Mouse (Mus musculus): ENCODE measurements around the gene Ppp6r1. TPM values are rescaled to one million over a fixed set of nuclear protein-coding genes. Genes with fewer than 3 reads are reported as not detected.

Gene Ppp6r1
- polyA plus RNA-seq, 1 experiment from 2014 or later = 9.4 TPM

GRCm38 (mm10) chr7:4629586-4629985, 29.2 kb downstream of the Ppp6r1 start:
- Histone ChIP-seq H3K9me3 (no peaks in the 10 kb centered on the region), H3K4me1 (replicated peaks) (no peaks in the 10 kb centered on the region), H3K36me3 (peaks cover 67% of the 10 kb centered on the region), H3K27me3 (ENCODE audit: insufficient read depth, poor library complexity, severe bottlenecking) (no peaks in the 10 kb centered on the region), H3K27ac (no peak overlapping the region), H3K4me3 (peak overlapping the region; percentile 2; the same call in 1 of the 2 replicates)
- 83% methylated on average over 5 of the region's 5 CpGs for WGBS
- DNase-seq (ENCODE audit: low spot score) = no peak

- 92% methylated on average over 2 of the region's 2 CpGs for WGBS
- Histone ChIP-seq H3K27me3 (ENCODE audit: insufficient read depth, poor library complexity, severe bottlenecking) (no peaks in the 10 kb centered on the region), H3K9me3 (no peaks in the 10 kb centered on the region), H3K36me3 (peaks cover 31% of the 10 kb centered on the region), H3K4me1 (replicated peaks) (no peaks in the 10 kb centered on the region), H3K4me3 (no peak overlapping the region), H3K27ac (no peak overlapping the region)
- no peak for DNase-seq (ENCODE audit: low spot score)
These were observed 32.9 kb downstream of the Ppp6r1 start for GRCm38 (mm10) chr7:4625928-4626327.

GRCm38 (mm10) chr7:4624343-4624742, 34.5 kb downstream of the Ppp6r1 start:
- Histone ChIP-seq H3K27ac (no peak overlapping the region), H3K4me3 (no peak overlapping the region), H3K36me3 (peaks cover 15% of the 10 kb centered on the region), H3K9me3 (no peaks in the 10 kb centered on the region), H3K4me1 (replicated peaks) (no peaks in the 10 kb centered on the region), H3K27me3 (ENCODE audit: insufficient read depth, poor library complexity, severe bottlenecking) (no peaks in the 10 kb centered on the region)
- no peak for DNase-seq (ENCODE audit: low spot score)
- WGBS = 56% methylated on average over 1 of the region's 1 CpGs

GRCm38 (mm10) chr7:4623544-4624189, 35.2 kb downstream of the Ppp6r1 start:
- peaks cover 9% of the 10 kb centered on the region for H3K36me3 ChIP-seq
- H3K4me3 ChIP-seq = no peak overlapping the region
- peak; percentile 23 for DNase-seq (ENCODE audit: low spot score)
- H3K27ac ChIP-seq = no peak overlapping the region
- no peaks in the 10 kb centered on the region for H3K9me3 ChIP-seq
- no peaks in the 10 kb centered on the region for H3K27me3 ChIP-seq (ENCODE audit: insufficient read depth, poor library complexity, severe bottlenecking)
- WGBS = 34% methylated on average over 4 of the region's 4 CpGs
- H3K4me1 ChIP-seq (replicated peaks) = no peaks in the 10 kb centered on the region

GRCm38 (mm10) chr7:4619979-4620378, 38.8 kb downstream of the Ppp6r1 start:
- Histone ChIP-seq H3K27me3 (ENCODE audit: insufficient read depth, poor library complexity, severe bottlenecking) (no peaks in the 10 kb centered on the region), H3K36me3 (no peaks in the 10 kb centered on the region), H3K9me3 (no peaks in the 10 kb centered on the region), H3K4me1 (replicated peaks) (no peaks in the 10 kb centered on the region), H3K4me3 (no peak overlapping the region), H3K27ac (no peak overlapping the region)
- DNase-seq (ENCODE audit: low spot score) = peak; percentile 47
- 32% methylated on average over 1 of the region's 1 CpGs for WGBS

- Histone ChIP-seq H3K27me3 (ENCODE audit: insufficient read depth, poor library complexity, severe bottlenecking) (no peaks in the 10 kb centered on the region), H3K27ac (no peak overlapping the region), H3K9me3 (0 out of 2 replicates have a peak, but pooled peaks cover 2% of the 10 kb centered on the region), H3K36me3 (no peaks in the 10 kb centered on the region), H3K4me1 (replicated peaks) (no peaks in the 10 kb centered on the region), H3K4me3 (no peak overlapping the region)
- peak; percentile 10 for DNase-seq (ENCODE audit: low spot score)
- WGBS = 79% methylated on average over 14 of the region's 14 CpGs
These were observed 44.9 kb downstream of the Ppp6r1 start for GRCm38 (mm10) chr7:4613740-4614403.

GRCm38 (mm10) chr7:4612956-4613355, 45.9 kb downstream of the Ppp6r1 start:
- Histone ChIP-seq H3K9me3 (0 out of 2 replicates have a peak, but pooled peaks cover 2% of the 10 kb centered on the region), H3K27ac (no peak overlapping the region), H3K4me1 (replicated peaks) (no peaks in the 10 kb centered on the region), H3K36me3 (no peaks in the 10 kb centered on the region), H3K27me3 (ENCODE audit: insufficient read depth, poor library complexity, severe bottlenecking) (no peaks in the 10 kb centered on the region), H3K4me3 (no peak overlapping the region)
- no peak for DNase-seq (ENCODE audit: low spot score)
- WGBS = 82% methylated on average over 1 of the region's 1 CpGs

- H3K4me1 ChIP-seq (replicated peaks) = no peaks in the 10 kb centered on the region
- no peaks in the 10 kb centered on the region for H3K27me3 ChIP-seq (ENCODE audit: insufficient read depth, poor library complexity, severe bottlenecking)
- H3K27ac ChIP-seq = no peak overlapping the region
- 61% methylated on average over 8 of the region's 8 CpGs for WGBS
- DNase-seq (ENCODE audit: low spot score) = no peak
- H3K9me3 ChIP-seq = 0 out of 2 replicates have a peak, but pooled peaks cover 2% of the 10 kb centered on the region
- no peak overlapping the region for H3K4me3 ChIP-seq
- H3K36me3 ChIP-seq = no peaks in the 10 kb centered on the region
These were observed 46.4 kb downstream of the Ppp6r1 start for GRCm38 (mm10) chr7:4612386-4612785.

GRCm38 (mm10) chr7:4611921-4612341, 46.9 kb downstream of the Ppp6r1 start:
- WGBS = 77% methylated on average over 12 of the region's 12 CpGs

GRCm38 (mm10) chr7:4611511-4611910, 47.3 kb downstream of the Ppp6r1 start:
- Histone ChIP-seq H3K27me3 (ENCODE audit: insufficient read depth, poor library complexity, severe bottlenecking) (no peaks in the 10 kb centered on the region), H3K9me3 (0 out of 2 replicates have a peak, but pooled peaks cover 2% of the 10 kb centered on the region), H3K36me3 (no peaks in the 10 kb centered on the region), H3K27ac (no peak overlapping the region), H3K4me3 (no peak overlapping the region), H3K4me1 (replicated peaks) (no peaks in the 10 kb centered on the region)
- DNase-seq (ENCODE audit: low spot score) = no peak
- 85% methylated on average over 12 of the region's 12 CpGs for WGBS

More at GRCm38 (mm10) chr7:4611921-4612341, 46.9 kb downstream of the Ppp6r1 start:
- Histone ChIP-seq H3K27me3 (ENCODE audit: insufficient read depth, poor library complexity, severe bottlenecking) (no peaks in the 10 kb centered on the region), H3K36me3 (no peaks in the 10 kb centered on the region), H3K9me3 (0 out of 2 replicates have a peak, but pooled peaks cover 2% of the 10 kb centered on the region), H3K4me1 (replicated peaks) (no peaks in the 10 kb centered on the region), H3K27ac (no peak overlapping the region), H3K4me3 (no peak overlapping the region)
- no peak for DNase-seq (ENCODE audit: low spot score)

GRCm38 (mm10) chr7:4608002-4608401, 50.8 kb downstream of the Ppp6r1 start:
- no peaks in the 10 kb centered on the region for H3K4me1 ChIP-seq (replicated peaks)
- no peak for DNase-seq (ENCODE audit: low spot score)
- 73% methylated on average over 5 of the region's 5 CpGs for WGBS
- H3K27ac ChIP-seq = no peak overlapping the region
- H3K4me3 ChIP-seq = no peak overlapping the region
- H3K36me3 ChIP-seq = no peaks in the 10 kb centered on the region
- H3K9me3 ChIP-seq = 0 out of 2 replicates have a peak, but pooled peaks cover 2% of the 10 kb centered on the region
- H3K27me3 ChIP-seq (ENCODE audit: insufficient read depth, poor library complexity, severe bottlenecking) = no peaks in the 10 kb centered on the region

GRCm38 (mm10) chr7:4603873-4604272, 54.9 kb downstream of the Ppp6r1 start, which contains the start of gene Ptprh:
Ptprh (minus strand) TSS chr7:4604041.
- H3K9me3 ChIP-seq = peaks cover 9% of the 10 kb centered on the region; the same call in 1 of the 2 replicates
- no peak within 1 kb of the TSS for H3K4me3 ChIP-seq
- no peaks in the 10 kb centered on the region for H3K4me1 ChIP-seq (replicated peaks)
- 79% methylated on average over 6 of the region's 6 CpGs for WGBS
- H3K27me3 ChIP-seq (ENCODE audit: insufficient read depth, poor library complexity, severe bottlenecking) = no peaks in the 10 kb centered on the region
- no peak within 1 kb of the TSS for H3K27ac ChIP-seq
- DNase-seq (ENCODE audit: low spot score) = no peak
- no peaks in the 10 kb centered on the region for H3K36me3 ChIP-seq

GRCm38 (mm10) chr7:4602969-4603368, 55.9 kb downstream of the Ppp6r1 start:
- Histone ChIP-seq H3K36me3 (no peaks in the 10 kb centered on the region), H3K4me1 (replicated peaks) (no peaks in the 10 kb centered on the region), H3K27me3 (ENCODE audit: insufficient read depth, poor library complexity, severe bottlenecking) (no peaks in the 10 kb centered on the region), H3K4me3 (no peak overlapping the region), H3K27ac (no peak overlapping the region), H3K9me3 (peaks cover 13% of the 10 kb centered on the region; the same call in 1 of the 2 replicates)
- WGBS = 88% methylated on average over 6 of the region's 6 CpGs
- no peak for DNase-seq (ENCODE audit: low spot score)
